Mouse (Mus musculus): ENCODE data around the gene Vmn1r169. TPM values are rescaled to one million over a fixed set of nuclear protein-coding genes. Genes with fewer than 3 reads are reported as not detected.

The Vmn1r169 gene
- under 1 TPM in 1 of 2 experiments, not detected in 1; 0.83 TPM for polyA plus RNA-seq (2017; shearing (Covaris generic))

DNA sequence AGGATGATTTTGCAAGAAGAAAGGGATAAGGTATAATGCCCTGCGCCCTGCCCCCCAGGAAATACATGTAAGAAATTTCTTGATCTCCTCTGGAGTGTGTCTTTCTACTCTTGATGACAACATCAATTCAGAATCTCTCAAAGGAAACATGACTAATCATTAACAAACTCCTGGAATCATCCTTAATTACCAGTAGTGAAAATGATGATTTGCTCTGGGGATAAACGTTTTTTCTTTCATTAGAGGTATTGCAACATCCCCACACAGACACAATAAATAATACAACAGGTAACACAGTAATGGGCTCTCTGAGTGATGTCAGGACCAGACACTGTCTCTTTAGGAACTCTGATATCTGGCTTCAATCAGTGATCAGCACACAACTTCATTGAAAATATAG is at the start of gene Vmn1r169:
TSS of gene Vmn1r169 (plus strand) at position 301 of the 400 bp plus-strand sequence.

DNA sequence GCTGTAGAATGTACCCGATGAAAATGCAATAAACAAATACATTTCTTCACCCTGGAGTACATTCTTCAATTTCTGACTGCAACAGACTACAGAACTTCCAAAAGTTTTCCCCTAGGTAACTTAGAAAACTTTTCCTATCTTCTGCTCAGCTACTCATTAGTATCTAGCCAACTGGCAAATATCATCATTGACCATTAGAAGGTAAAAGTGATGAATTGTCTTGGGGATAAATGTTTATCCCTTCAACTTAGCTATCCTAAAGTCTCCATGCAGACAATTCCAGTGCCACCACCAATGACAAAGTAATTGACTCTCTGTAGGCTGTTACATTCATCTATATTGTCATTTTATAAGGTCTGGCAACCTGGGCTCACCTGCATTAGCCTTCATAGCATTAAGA is 35.9 kb upstream of the Vmn1r169 start, which contains the start of gene Vmn1r168:
TSS of gene Vmn1r168 (plus strand) at position 301 of the 400 bp plus-strand sequence.

DNA sequence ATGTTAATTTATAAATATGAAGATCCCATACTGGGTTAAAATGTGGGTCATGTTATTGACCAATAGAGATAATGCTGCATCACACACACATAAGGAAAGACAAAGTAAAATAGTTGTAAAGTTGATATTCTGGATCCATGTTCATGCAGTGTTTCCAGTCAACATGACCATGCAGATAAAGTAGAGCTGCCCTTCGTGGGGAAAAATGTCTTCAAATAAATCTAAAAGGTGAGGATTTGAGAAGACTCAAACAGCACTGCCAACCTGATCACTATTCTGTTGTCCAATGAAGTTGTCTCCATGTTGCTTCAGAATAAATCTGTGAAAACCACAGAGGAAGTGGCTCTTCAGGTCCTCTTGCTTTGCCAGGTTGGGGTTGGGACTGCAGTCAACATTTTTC is 30.5 kb downstream of the Vmn1r169 start, which contains the start of gene Vmn1r170:
TSS of gene Vmn1r170 (plus strand) at position 301 of the 400 bp plus-strand sequence.

Other genes with a start within 250 kb of the Vmn1r169 start
- gene Nlrp5, start 189.6 kb upstream of the Vmn1r169 start, polyA plus RNA-seq (2017; shearing (Covaris generic)) = under 1 TPM; 0.05 to 0.61 TPM
- not detected for gene Vmn1r167, start 68.3 kb upstream of the Vmn1r169 start, polyA plus RNA-seq (2017; shearing (Covaris generic))
- gene Vmn1r168, start 35.8 kb upstream of the Vmn1r169 start, polyA plus RNA-seq (2017; shearing (Covaris generic)) = not detected
- gene Vmn1r170, start 30.6 kb downstream of the Vmn1r169 start, polyA plus RNA-seq (2017; shearing (Covaris generic)) = not detected
- gene Vmn1r171, start 55.2 kb downstream of the Vmn1r169 start, polyA plus RNA-seq (2017; shearing (Covaris generic)) = not detected
- not detected for gene Vmn1r172, start 82.8 kb downstream of the Vmn1r169 start, polyA plus RNA-seq (2017; shearing (Covaris generic))
- gene Vmn1r173, start 125.2 kb downstream of the Vmn1r169 start, polyA plus RNA-seq (2017; shearing (Covaris generic)) = under 1 TPM; 0.05 to 0.51 TPM
- under 1 TPM; 0.06 to 0.33 TPM for gene Vmn1r174, start 176.7 kb downstream of the Vmn1r169 start, polyA plus RNA-seq (2017; shearing (Covaris generic))
- gene Vmn1r175, start 235.1 kb downstream of the Vmn1r169 start, polyA plus RNA-seq (2017; shearing (Covaris generic)) = under 1 TPM in 1 of 2 experiments, not detected in 1; 0.17 TPM

Measured in inflammation-experienced regulatory T-cells (primary cell).